Comparison of ENCODE assay signal across 14 mouse cellular contexts in the genomic region with DNA sequence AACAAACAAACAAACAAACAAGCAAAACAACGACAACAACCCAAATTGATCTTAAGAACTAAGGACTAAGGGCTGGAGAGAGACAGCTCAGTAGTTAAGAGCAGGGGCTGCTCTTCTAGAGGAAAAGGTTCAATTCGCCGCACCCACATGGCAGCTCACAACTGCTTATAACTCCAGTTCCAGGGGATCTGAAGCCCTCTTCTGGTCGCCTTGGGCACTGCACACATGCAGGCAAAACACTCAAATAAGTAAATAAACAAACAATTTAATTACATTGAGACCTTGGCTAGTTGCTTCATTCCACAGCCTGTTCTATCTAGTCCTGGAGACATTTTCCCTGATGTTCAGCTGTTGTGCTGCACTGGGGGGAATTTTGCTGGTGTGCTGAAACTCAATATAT. TPM values are rescaled to one million over a fixed set of nuclear protein-coding genes. Genes with fewer than 3 reads are reported as not detected.
A peak's percentile ranks its signal among the peaks of the same experiment; 100 is the strongest.
DNase-seq lines count a peak whose midpoint lies in the region; TF ChIP-seq lines count a peak whose summit lies in the region.
"Had no signal": no experiment of that assay in that cellular context is flagged by ENCODE, and none has a peak within 500 bp of the region (broad histone marks: within the 10 kb centered on the region; RNA-seq: fewer than 3 reads in every experiment).

No protein-coding gene starts in this region.

- in situ Hi-C loops in CH12.LX (cut with MboI; ENCODE audit: low pct_ligation_motif_present, low pct_unique_long_range_greater_than_20kb, low sequenced_read_pairs) = no loop called here

- peaks cover 0 to 2% of the 10 kb centered on the region in 2 experiments; a peak in 1 of 4 replicates for H3K4me1 ChIP-seq in CH12.LX (ENCODE audit: control insufficient read depth in 1 of 2, insufficient read depth in 2 of 2)
- H3K4me1 ChIP-seq: heart, embryonic 12.5 days had no signal

- H3K9ac ChIP-seq in CH12.LX (ENCODE audit: insufficient read depth, low read depth) = no peak overlapping the region
- H3K9ac ChIP-seq: heart, embryonic 12.5 days had no signal

- TF ChIP-seq EP300 in CH12.LX (IDR thresholded peaks at IDR 0.05; ENCODE audit: low read length) = no peak

- H3K4me3 ChIP-seq in left cerebral cortex, adult 2 months = no peak overlapping the region
- H3K4me3 ChIP-seq in CH12.LX (replicated peaks in 1 of 3; ENCODE audit: low read depth in 2 of 3, low read length in 2 of 3, poor library complexity in 1 of 3) = no peak overlapping the region
- H3K4me3 ChIP-seq: heart, embryonic 12.5 days had no signal

- intact Hi-C loops in left cerebral cortex, adult 2 months (cut with DNase I) = no loop called here
- intact Hi-C loops in left cerebral cortex, postnatal 10 days (cut with DNase I) = no loop called here

- no peak overlapping the region for H3K27ac ChIP-seq in left cerebral cortex, adult 2 months
- H3K27ac ChIP-seq in CH12.LX (ENCODE audit: insufficient read depth, low read depth) = no peak overlapping the region

- peaks cover 17% of the 10 kb centered on the region for H3K27me3 ChIP-seq in CH12.LX (replicated peaks)

- no peak for TF ChIP-seq POLR2A in CH12.LX (IDR thresholded peaks at IDR 0.05; ENCODE audit: low read depth, low read length)

- no peak overlapping the region for H3K4me2 ChIP-seq in CH12.LX (ENCODE audit: insufficient read depth, low read depth, poor library complexity, severe bottlenecking)
- H3K4me2 ChIP-seq: heart, embryonic 12.5 days; midbrain, embryonic 11.5 days had no signal

- no peaks in the 10 kb centered on the region for H3K79me2 ChIP-seq in CH12.LX (replicated peaks; ENCODE audit: control insufficient read depth, extremely low read depth, insufficient read depth, poor library complexity, severe bottlenecking)

- no peaks in the 10 kb centered on the region for H3K9me3 ChIP-seq in CH12.LX (replicated peaks; ENCODE audit: low read length)

- TF ChIP-seq RAD21 in CH12.LX (IDR thresholded peaks at IDR 0.05; ENCODE audit: low read depth, low read length) = peak; percentile 55

- dilution Hi-C loops in CH12.LX (cut with MboI; ENCODE audit: extremely low pct_ligation_motif_present, extremely low pct_unique_long_range_greater_than_20kb, low sequenced_read_pairs) = no loop called here

- no peak for DNase-seq in left cerebral cortex, adult 2 months (ENCODE audit: extremely low spot score in 1 of 2, low spot score in 2 of 2)
- no peak for DNase-seq in left cerebral cortex, postnatal 10 days (ENCODE audit: extremely low spot score in 1 of 2, low spot score in 2 of 2)
- DNase-seq in CH12.LX (ENCODE audit: extremely low read depth) = peak; percentile 37
- DNase-seq in R1 (ENCODE audit: low read depth, low spot score) = peak; percentile 85
- DNase-seq in naive thymus-derived CD4-positive, alpha-beta T cell, adult 2 months (ENCODE audit: low read depth) = peak; percentile 59
- no peak for DNase-seq in frontal cortex, postnatal 14 days (ENCODE audit: low spot score in 2 of 2)
- DNase-seq in yolk sac, embryonic 10.5 days (ENCODE audit: low spot score) = no peak
- DNase-seq: adrenal gland, adult 2 months; cerebellum, postnatal 36 days had no signal

- peak; percentile 44 for TF ChIP-seq CTCF in left cerebral cortex, adult 2 months (IDR thresholded peaks at IDR 0.05)
- peak; percentile 47 to 64; a peak in 3 of 4 replicates for TF ChIP-seq CTCF in CH12.LX (conservative IDR thresholded peaks at IDR 0.05 in 1 of 2, IDR thresholded peaks at IDR 0.05 in 1 of 2; ENCODE audit: low read depth in 2 of 2, low read length in 2 of 2)

- no peaks in the 10 kb centered on the region for H3K36me3 ChIP-seq in CH12.LX (replicated peaks in 1 of 2; ENCODE audit: control insufficient read depth in 1 of 2, insufficient read depth in 1 of 2, low read length in 1 of 2)
- H3K36me3 ChIP-seq: heart, embryonic 12.5 days had no signal

TF ChIP-seq in CH12.LX, 34 proteins besides CTCF, POLR2A, EP300 and RAD21:
- peak; percentile 59 for TF ChIP-seq SMC3 (IDR thresholded peaks at IDR 0.05; ENCODE audit: low read depth, low read length)
- 0 out of 2 replicates have a peak, but pooled peaks have one; percentile 51 for TF ChIP-seq MYC (IDR thresholded peaks at IDR 0.05; ENCODE audit: low read depth, low read length)
- no peak for TF ChIP-seq MAZ (IDR thresholded peaks at IDR 0.05; ENCODE audit: low read depth, low read length)
- no peak for TF ChIP-seq POLR2AphosphoS2 (IDR thresholded peaks at IDR 0.05; ENCODE audit: low read depth, low read length)
- no peak for TF ChIP-seq MAX (IDR thresholded peaks at IDR 0.05; ENCODE audit: low read length)
- no peak for TF ChIP-seq MXI1 (IDR thresholded peaks at IDR 0.05; ENCODE audit: low read depth, low read length)

RNA-seq across cellular contexts. Expression of gene Slc34a1, which starts 5.1 kb away (rescaled TPM):
- under 1 TPM; 0.25 to 0.49 TPM for total RNA-seq in left cerebral cortex, adult 2 months (2021)
- total RNA-seq in left cerebral cortex, postnatal 10 days (2021) = not detected
- total RNA-seq in CH12.LX (2012; rRNA removed) (not detected in 2 replicates), CH12.LX (2014; rRNA removed) (not detected in 2 replicates)
- not detected in 2 replicates for polyA plus RNA-seq in CH12.LX (2012; ENCODE audit: insufficient read length, low read depth)
- polyA plus RNA-seq: adrenal gland, adult 2 months; forebrain, embryonic 11.5 days; heart, embryonic 12.5 days; limb, embryonic 11.5 days; midbrain, embryonic 11.5 days had no signal

RNA-seq across cellular contexts. Expression of gene Pfn3, which starts 22.1 kb away (rescaled TPM):
- total RNA-seq in left cerebral cortex, adult 2 months (2021) = not detected
- total RNA-seq in left cerebral cortex, postnatal 10 days (2021) = under 1 TPM; 0.71 to 0.73 TPM
- not detected in 2 replicates for total RNA-seq in CH12.LX (2012; rRNA removed)
- not detected in 2 replicates for total RNA-seq in CH12.LX (2014; rRNA removed)
- not detected in 2 replicates for polyA plus RNA-seq in CH12.LX (2012; ENCODE audit: insufficient read length, low read depth)
- total RNA-seq: adrenal gland, adult 2 months had no signal
- polyA plus RNA-seq: adrenal gland, adult 2 months; forebrain, embryonic 11.5 days; heart, embryonic 12.5 days; intestine, embryonic 16.5 days; limb, embryonic 11.5 days; midbrain, embryonic 11.5 days had no signal

RNA-seq across cellular contexts. Expression of gene Rgs14, which starts 23.4 kb away (rescaled TPM):
- 10 to 100 TPM; 52.4 to 58.2 TPM for total RNA-seq in left cerebral cortex, adult 2 months (2021)
- total RNA-seq in left cerebral cortex, postnatal 10 days (2021) = 10 to 100 TPM; 19.3 to 20.6 TPM
- total RNA-seq in CH12.LX (2012; rRNA removed) = 7.4 and 8.0 TPM in 2 replicates
- 6.3 and 7.4 TPM in 2 replicates for total RNA-seq in CH12.LX (2014; rRNA removed)
- 6.5 and 7.6 TPM in 2 replicates for polyA plus RNA-seq in CH12.LX (2012; ENCODE audit: insufficient read length, low read depth)

RNA-seq across cellular contexts. Expression of gene Lman2, which starts 30.4 kb away (rescaled TPM):
- 10 to 100 TPM; 57.8 to 60.4 TPM for total RNA-seq in left cerebral cortex, adult 2 months (2021)
- total RNA-seq in left cerebral cortex, postnatal 10 days (2021) = 10 to 100 TPM; 38.3 to 42.6 TPM
- total RNA-seq in CH12.LX (2012; rRNA removed) (126 and 150 TPM in 2 replicates), CH12.LX (2014; rRNA removed) (87.9 and 94.6 TPM in 2 replicates)
- 169 and 174 TPM in 2 replicates for polyA plus RNA-seq in CH12.LX (2012; ENCODE audit: insufficient read length, low read depth)

RNA-seq across cellular contexts. Expression of gene F12, which starts 33.7 kb away (rescaled TPM):
- 1 to 10 TPM in 1 of 2 experiments, under 1 TPM in 1; 0.95 to 1.3 TPM for total RNA-seq in left cerebral cortex, adult 2 months (2021)
- under 1 TPM; 0.58 to 0.87 TPM for total RNA-seq in left cerebral cortex, postnatal 10 days (2021)
- total RNA-seq in CH12.LX (2012; rRNA removed) (not detected in 2 replicates), CH12.LX (2014; rRNA removed) (not detected in 2 replicates)
- not detected in 2 replicates for polyA plus RNA-seq in CH12.LX (2012; ENCODE audit: insufficient read length, low read depth)
- polyA plus RNA-seq: forebrain, embryonic 11.5 days; limb, embryonic 11.5 days; midbrain, embryonic 11.5 days had no signal

Comparison
In these comparisons a context has a peak if more than half of its experiments do, and no peak if none do; other contexts are left out.
1. DNase-seq: peak in CH12.LX (single experiment), R1 (single experiment) and naive thymus-derived CD4-positive, alpha-beta T cell, adult 2 months (single experiment); none in left cerebral cortex, adult 2 months (0 of 2), left cerebral cortex, postnatal 10 days (0 of 2), frontal cortex, postnatal 14 days (0 of 2) and yolk sac, embryonic 10.5 days (single experiment).